Mouse (Mus musculus): Measurements from ENCODE around the gene Banf1. TPM values are rescaled to one million over a fixed set of nuclear protein-coding genes. Genes with fewer than 3 reads are reported as not detected.
"Not testable (repeated sequence)": the region's sequence is repeated elsewhere in the genome, so short reads cannot be mapped to it uniquely, and the experiment has no call there.

Banf1 gene
- polyA plus RNA-seq, 1 experiment from 2014 or later = 643 TPM

GRCm38 (mm10) chr19:5406531-5407126 lies 39.7 kb upstream of the Banf1 start:
- WGBS = 8% methylated on average over 21 of the region's 25 CpGs

GRCm38 (mm10) chr19:5405924-5406323 lies 39.0 kb upstream of the Banf1 start:
- ATAC-seq (replicated peaks; ENCODE audit: low FRiP score) (no peak), DNase-seq (ENCODE audit: low spot score) (no peak)
- Histone ChIP-seq H3K27ac (ENCODE audit: low read depth, low read length) (peak overlapping the region; percentile 60; the same call in 1 of the 2 replicates), H3K27me3 (replicated peaks; ENCODE audit: control insufficient read depth, insufficient read depth, low read length) (no peaks in the 10 kb centered on the region), H3K4me3 (ENCODE audit: low read depth, low read length) (peak overlapping the region; percentile 49), H3K9me3 (ENCODE audit: control insufficient read depth, low read length) (no peaks in the 10 kb centered on the region), H3K4me1 (replicated peaks; ENCODE audit: control insufficient read depth, insufficient read depth, low read length) (0 out of 2 replicates have a peak, but pooled peaks cover 3% of the 10 kb centered on the region), H3K4me2 (peak overlapping the region; percentile 77), H3K9ac (ENCODE audit: low read depth, low read length) (peak overlapping the region; percentile 68), H3K36me3 (ENCODE audit: control insufficient read depth, insufficient read depth, low read length) (no peaks in the 10 kb centered on the region)
- 25% methylated on average over 7 of the region's 7 CpGs for whole genome bisulfite sequencing

More at GRCm38 (mm10) chr19:5406531-5407126, 39.7 kb upstream of the Banf1 start:
- peak overlapping the region; percentile 54 for H3K4me3 ChIP-seq (ENCODE audit: low read depth, low read length)
- H3K9ac ChIP-seq (ENCODE audit: low read depth, low read length) = peak overlapping the region; percentile 62
- not testable (repeated sequence) for H3K36me3 ChIP-seq (ENCODE audit: control insufficient read depth, insufficient read depth, low read length); H3K27me3 ChIP-seq (replicated peaks; ENCODE audit: control insufficient read depth, insufficient read depth, low read length); H3K4me1 ChIP-seq (replicated peaks; ENCODE audit: control insufficient read depth, insufficient read depth, low read length); H3K9me3 ChIP-seq (ENCODE audit: control insufficient read depth, low read length)
- DNase-seq (ENCODE audit: low spot score) (peak; percentile 63), ATAC-seq (replicated peaks; ENCODE audit: low FRiP score) (peak; percentile 82)
- H3K4me2 ChIP-seq = peak overlapping the region; percentile 77
- peak overlapping the region; percentile 77 for H3K27ac ChIP-seq (ENCODE audit: low read depth, low read length)

GRCm38 (mm10) chr19:5402293-5402692 lies 35.3 kb upstream of the Banf1 start, which contains the start of gene Tsga10ip:
Gene Tsga10ip (minus strand): TSS chr19:5402526.
- Histone ChIP-seq H3K36me3 (ENCODE audit: control insufficient read depth, insufficient read depth, low read length) (no peaks in the 10 kb centered on the region), H3K4me2 (no peak within 1 kb of the TSS), H3K27ac (ENCODE audit: low read depth, low read length) (no peak within 1 kb of the TSS), H3K4me3 (ENCODE audit: low read depth, low read length) (no peak within 1 kb of the TSS), H3K9ac (ENCODE audit: low read depth, low read length) (no peak within 1 kb of the TSS), H3K4me1 (replicated peaks; ENCODE audit: control insufficient read depth, insufficient read depth, low read length) (no peaks in the 10 kb centered on the region), H3K9me3 (ENCODE audit: control insufficient read depth, low read length) (no peaks in the 10 kb centered on the region), H3K27me3 (replicated peaks; ENCODE audit: control insufficient read depth, insufficient read depth, low read length) (no peaks in the 10 kb centered on the region)
- 85% methylated on average over 8 of the region's 8 CpGs for WGBS
- DNase-seq (ENCODE audit: low spot score) (no peak), ATAC-seq (replicated peaks; ENCODE audit: low FRiP score) (no peak)

- 57% methylated on average over 4 of the region's 4 CpGs for WGBS
- ATAC-seq (replicated peaks; ENCODE audit: low FRiP score); H3K4me2 ChIP-seq; H3K4me1 ChIP-seq (replicated peaks; ENCODE audit: control insufficient read depth, insufficient read depth, low read length); H3K9me3 ChIP-seq (ENCODE audit: control insufficient read depth, low read length); H3K36me3 ChIP-seq (ENCODE audit: control insufficient read depth, insufficient read depth, low read length); H3K27ac ChIP-seq (ENCODE audit: low read depth, low read length); H3K27me3 ChIP-seq (replicated peaks; ENCODE audit: control insufficient read depth, insufficient read depth, low read length); H3K4me3 ChIP-seq (ENCODE audit: low read depth, low read length); DNase-seq (ENCODE audit: low spot score): not testable (repeated sequence)
- H3K9ac ChIP-seq (ENCODE audit: low read depth, low read length) = 0 out of 2 replicates have a peak overlapping the region, but pooled peaks have one; percentile 16
These were observed 34.1 kb upstream of the Banf1 start for GRCm38 (mm10) chr19:5401073-5401472.

GRCm38 (mm10) chr19:5395371-5395770 lies 28.4 kb upstream of the Banf1 start:
- Histone ChIP-seq H3K27ac (ENCODE audit: low read depth, low read length) (no peak overlapping the region), H3K9me3 (ENCODE audit: control insufficient read depth, low read length) (no peaks in the 10 kb centered on the region), H3K4me2 (no peak overlapping the region), H3K4me3 (ENCODE audit: low read depth, low read length) (no peak overlapping the region), H3K9ac (ENCODE audit: low read depth, low read length) (no peak overlapping the region), H3K36me3 (ENCODE audit: control insufficient read depth, insufficient read depth, low read length) (no peaks in the 10 kb centered on the region), H3K4me1 (replicated peaks; ENCODE audit: control insufficient read depth, insufficient read depth, low read length) (peaks cover 4% of the 10 kb centered on the region), H3K27me3 (replicated peaks; ENCODE audit: control insufficient read depth, insufficient read depth, low read length) (no peaks in the 10 kb centered on the region)
- WGBS = 78% methylated on average over 4 of the region's 4 CpGs
- DNase-seq (ENCODE audit: low spot score) (no peak), ATAC-seq (replicated peaks; ENCODE audit: low FRiP score) (no peak)

- 67% methylated on average over 10 of the region's 10 CpGs for WGBS
- H3K9ac ChIP-seq (ENCODE audit: low read depth, low read length) = no peak overlapping the region
- peaks cover 10% of the 10 kb centered on the region for H3K4me1 ChIP-seq (replicated peaks; ENCODE audit: control insufficient read depth, insufficient read depth, low read length)
- no peak overlapping the region for H3K4me3 ChIP-seq (ENCODE audit: low read depth, low read length)
- no peaks in the 10 kb centered on the region for H3K36me3 ChIP-seq (ENCODE audit: control insufficient read depth, insufficient read depth, low read length)
- no peak overlapping the region for H3K4me2 ChIP-seq
- no peaks in the 10 kb centered on the region for H3K9me3 ChIP-seq (ENCODE audit: control insufficient read depth, low read length)
- no peak for ATAC-seq (replicated peaks; ENCODE audit: low FRiP score)
- no peak overlapping the region for H3K27ac ChIP-seq (ENCODE audit: low read depth, low read length)
- H3K27me3 ChIP-seq (replicated peaks; ENCODE audit: control insufficient read depth, insufficient read depth, low read length) = no peaks in the 10 kb centered on the region
- DNase-seq (ENCODE audit: low spot score) = no peak
These were observed 27.2 kb upstream of the Banf1 start for GRCm38 (mm10) chr19:5394168-5394567.

- Histone ChIP-seq H3K36me3 (ENCODE audit: control insufficient read depth, insufficient read depth, low read length) (no peaks in the 10 kb centered on the region), H3K27me3 (replicated peaks; ENCODE audit: control insufficient read depth, insufficient read depth, low read length) (no peaks in the 10 kb centered on the region), H3K27ac (ENCODE audit: low read depth, low read length) (no peak overlapping the region), H3K9me3 (ENCODE audit: control insufficient read depth, low read length) (no peaks in the 10 kb centered on the region), H3K4me1 (replicated peaks; ENCODE audit: control insufficient read depth, insufficient read depth, low read length) (peaks cover 10% of the 10 kb centered on the region), H3K4me3 (ENCODE audit: low read depth, low read length) (no peak overlapping the region), H3K9ac (ENCODE audit: low read depth, low read length) (no peak overlapping the region), H3K4me2 (no peak overlapping the region)
- ATAC-seq (replicated peaks; ENCODE audit: low FRiP score) (no peak), DNase-seq (ENCODE audit: low spot score) (no peak)
- 79% methylated on average over 4 of the region's 4 CpGs for WGBS
These were observed 25.9 kb upstream of the Banf1 start for GRCm38 (mm10) chr19:5392892-5393291.

- H3K9me3 ChIP-seq (ENCODE audit: control insufficient read depth, low read length) = no peaks in the 10 kb centered on the region
- DNase-seq (ENCODE audit: low spot score) = no peak
- no peaks in the 10 kb centered on the region for H3K27me3 ChIP-seq (replicated peaks; ENCODE audit: control insufficient read depth, insufficient read depth, low read length)
- peak overlapping the region; percentile 97 for H3K4me2 ChIP-seq
- H3K4me1 ChIP-seq (replicated peaks; ENCODE audit: control insufficient read depth, insufficient read depth, low read length) = peaks cover 23% of the 10 kb centered on the region
- peak overlapping the region; percentile 86 for H3K27ac ChIP-seq (ENCODE audit: low read depth, low read length)
- no peak for ATAC-seq (replicated peaks; ENCODE audit: low FRiP score)
- H3K4me3 ChIP-seq (ENCODE audit: low read depth, low read length) = peak overlapping the region; percentile 100
- peak overlapping the region; percentile 98 for H3K9ac ChIP-seq (ENCODE audit: low read depth, low read length)
- H3K36me3 ChIP-seq (ENCODE audit: control insufficient read depth, insufficient read depth, low read length) = peaks cover 8% of the 10 kb centered on the region
- WGBS = 73% methylated on average over 8 of the region's 8 CpGs
These were observed 23.4 kb upstream of the Banf1 start for GRCm38 (mm10) chr19:5390416-5390815.

- WGBS = 12% methylated on average over 12 of the region's 12 CpGs
- Histone ChIP-seq H3K4me3 (ENCODE audit: low read depth, low read length) (peak overlapping the region; percentile 100), H3K27me3 (replicated peaks; ENCODE audit: control insufficient read depth, insufficient read depth, low read length) (no peaks in the 10 kb centered on the region), H3K4me2 (peak overlapping the region; percentile 97), H3K36me3 (ENCODE audit: control insufficient read depth, insufficient read depth, low read length) (peaks cover 16% of the 10 kb centered on the region), H3K4me1 (replicated peaks; ENCODE audit: control insufficient read depth, insufficient read depth, low read length) (peaks cover 23% of the 10 kb centered on the region), H3K27ac (ENCODE audit: low read depth, low read length) (peak overlapping the region; percentile 86), H3K9ac (ENCODE audit: low read depth, low read length) (peak overlapping the region; percentile 98), H3K9me3 (ENCODE audit: control insufficient read depth, low read length) (no peaks in the 10 kb centered on the region)
- DNase-seq (ENCODE audit: low spot score) (peak; percentile 76), ATAC-seq (replicated peaks; ENCODE audit: low FRiP score) (peak; percentile 56)
These were observed 22.7 kb upstream of the Banf1 start for GRCm38 (mm10) chr19:5389647-5390046.
